Mouse (Mus musculus): ENCODE measurements around the gene Txlnb. TPM values are rescaled to one million over a fixed set of nuclear protein-coding genes. Genes with fewer than 3 reads are reported as not detected.
"Not testable (repeated sequence)": the region's sequence is repeated elsewhere in the genome, so short reads cannot be mapped to it uniquely, and the experiment has no call there.

The Txlnb gene
- total RNA-seq (2021), result 10 to 100 TPM; 69.6 to 78.8 TPM
- long read RNA-seq, experiment 1, full-length matches to known transcripts, result 54 of 64 reads
- long read RNA-seq, experiment 1, partial matches to known transcripts, result 4 of 64 reads
- long read RNA-seq, experiment 1, other reads (novel, unspliced or antisense), result 6 of 64 reads
- long read RNA-seq, experiment 2, full-length matches to known transcripts, result 63 of 78 reads
- long read RNA-seq, experiment 2, partial matches to known transcripts, result 14 of 78 reads
- long read RNA-seq, experiment 2, other reads (novel, unspliced or antisense), result 1 of 78 reads

- peak; percentile 24 to 46 for DNase-seq (ENCODE audit: low spot score in 2 of 2)
Observed at GRCm38 (mm10) chr10:17795767-17796631, at the start of gene Txlnb. TSS of gene Txlnb (plus strand) at chr10:17796226.

- no peak for DNase-seq (ENCODE audit: low spot score in 2 of 2)
Observed at GRCm38 (mm10) chr10:17752478-17752877, 43.5 kb upstream of the Txlnb start.

GRCm38 (mm10) chr10:17759772-17760171, 36.3 kb upstream of the Txlnb start:
- no peak for DNase-seq (ENCODE audit: low spot score in 2 of 2)

GRCm38 (mm10) chr10:17760750-17761613, 35.0 kb upstream of the Txlnb start:
- no peak for DNase-seq (ENCODE audit: low spot score in 2 of 2)

GRCm38 (mm10) chr10:17761652-17762051, 34.4 kb upstream of the Txlnb start:
- no peak for DNase-seq (ENCODE audit: low spot score in 2 of 2)

- no peak for DNase-seq (ENCODE audit: low spot score in 2 of 2)
Observed at GRCm38 (mm10) chr10:17762946-17763345, 33.1 kb upstream of the Txlnb start.

GRCm38 (mm10) chr10:17769856-17770255, 26.2 kb upstream of the Txlnb start:
- no peak for DNase-seq (ENCODE audit: low spot score in 2 of 2)

GRCm38 (mm10) chr10:17772364-17772763, 23.7 kb upstream of the Txlnb start:
- DNase-seq (ENCODE audit: low spot score in 2 of 2), result no peak

GRCm38 (mm10) chr10:17774366-17774765, 21.7 kb upstream of the Txlnb start:
- no peak for DNase-seq (ENCODE audit: low spot score in 2 of 2)

GRCm38 (mm10) chr10:17775079-17775478, 20.9 kb upstream of the Txlnb start:
- no peak for DNase-seq (ENCODE audit: low spot score in 2 of 2)

GRCm38 (mm10) chr10:17776684-17777083, 19.3 kb upstream of the Txlnb start:
- not testable (repeated sequence) for DNase-seq (ENCODE audit: low spot score in 2 of 2)

- no peak for DNase-seq (ENCODE audit: low spot score in 2 of 2)
Observed at GRCm38 (mm10) chr10:17786771-17787170, 9.3 kb upstream of the Txlnb start.

GRCm38 (mm10) chr10:17787938-17788337, 8.1 kb upstream of the Txlnb start:
- DNase-seq (ENCODE audit: low spot score in 2 of 2), result no peak

- no peak for DNase-seq (ENCODE audit: low spot score in 2 of 2)
Observed at GRCm38 (mm10) chr10:17788347-17788746, 7.7 kb upstream of the Txlnb start.

- DNase-seq (ENCODE audit: low spot score in 2 of 2), result no peak
Observed at GRCm38 (mm10) chr10:17793926-17794325, 2.1 kb upstream of the Txlnb start.

- DNase-seq (ENCODE audit: low spot score in 2 of 2), result no peak
Observed at GRCm38 (mm10) chr10:17794443-17794842, 1.6 kb upstream of the Txlnb start.

GRCm38 (mm10) chr10:17795227-17795626, 799 bp upstream of the Txlnb start:
- DNase-seq (ENCODE audit: low spot score in 2 of 2), result no peak

- DNase-seq (ENCODE audit: low spot score in 2 of 2), result no peak
Observed at GRCm38 (mm10) chr10:17796846-17797631, 1.0 kb downstream of the Txlnb start.

- DNase-seq (ENCODE audit: low spot score in 2 of 2), result no peak
Observed at GRCm38 (mm10) chr10:17797681-17798080, 1.7 kb downstream of the Txlnb start.

GRCm38 (mm10) chr10:17801788-17802187, 5.8 kb downstream of the Txlnb start:
- no peak for DNase-seq (ENCODE audit: low spot score in 2 of 2)

- no peak for DNase-seq (ENCODE audit: low spot score in 2 of 2)
Observed at GRCm38 (mm10) chr10:17808526-17808925, 12.5 kb downstream of the Txlnb start.
